In the genomic region with DNA sequence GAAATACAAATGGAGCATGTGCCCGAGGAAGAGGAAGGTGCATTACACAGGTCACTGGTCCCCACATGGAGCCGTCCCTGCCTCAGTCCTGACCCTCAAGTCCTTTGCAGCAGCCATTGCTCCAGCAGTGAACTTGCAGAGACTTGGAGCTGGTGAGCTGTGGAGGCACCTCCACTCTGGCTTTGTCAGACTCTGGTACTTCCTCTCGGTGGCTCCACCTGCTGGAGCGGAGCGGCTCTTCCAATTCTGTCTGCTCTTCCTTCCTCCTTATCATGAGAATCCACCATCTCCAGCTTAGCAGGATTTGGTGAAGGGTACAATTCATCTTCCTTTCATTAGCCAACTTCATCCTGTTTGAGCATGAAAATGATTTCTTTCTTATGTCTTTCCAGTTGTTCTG, we compare ENCODE assay signal across 9 mouse cellular contexts.
DNase-seq lines count a peak whose midpoint lies in the region; ATAC-seq and TF ChIP-seq lines count a peak whose summit lies in the region.
"Had no signal": no experiment of that assay in that cellular context is flagged by ENCODE, and none has a peak within 500 bp of the region (broad histone marks: within the 10 kb centered on the region; RNA-seq: fewer than 3 reads in every experiment).

No protein-coding gene starts in this region.

- no peak overlapping the region for H3K4me2 ChIP-seq in kidney, embryonic 14.5 days (replicated peaks; ENCODE audit: low read depth, low read length)
- no peak overlapping the region for H3K4me2 ChIP-seq in forebrain, postnatal 0 days (ENCODE audit: low read depth)
- H3K4me2 ChIP-seq: embryonic facial prominence, embryonic 12.5 days had no signal

- H3K27ac ChIP-seq in kidney, embryonic 14.5 days (ENCODE audit: low read depth, low read length): no peak overlapping the region
- H3K27ac ChIP-seq in forebrain, postnatal 0 days (ENCODE audit: low read depth, low read length): no peak overlapping the region
- H3K27ac ChIP-seq: embryonic facial prominence, embryonic 12.5 days had no signal

- no peaks in the 10 kb centered on the region for H3K36me3 ChIP-seq in kidney, embryonic 14.5 days (ENCODE audit: control insufficient read depth, insufficient read depth, low read length)
- no peaks in the 10 kb centered on the region for H3K36me3 ChIP-seq in forebrain, postnatal 0 days (ENCODE audit: insufficient read depth)
- H3K36me3 ChIP-seq: embryonic facial prominence, embryonic 12.5 days had no signal

- 0 out of 2 replicates have a peak, but pooled peaks cover 2% of the 10 kb centered on the region for H3K9me3 ChIP-seq in kidney, embryonic 14.5 days (ENCODE audit: control insufficient read depth, low read length)
- no peaks in the 10 kb centered on the region for H3K9me3 ChIP-seq in forebrain, postnatal 0 days (ENCODE audit: low read length)
- H3K9me3 ChIP-seq: embryonic facial prominence, embryonic 12.5 days had no signal

- no peak overlapping the region for H3K4me3 ChIP-seq in kidney, embryonic 14.5 days (ENCODE audit: low read length)
- H3K4me3 ChIP-seq in forebrain, postnatal 0 days (ENCODE audit: low read depth, low read length): no peak overlapping the region
- H3K4me3 ChIP-seq: embryonic facial prominence, embryonic 12.5 days had no signal

- H3K9ac ChIP-seq in kidney, embryonic 14.5 days (ENCODE audit: low read depth, low read length): no peak overlapping the region
- no peak overlapping the region for H3K9ac ChIP-seq in forebrain, postnatal 0 days
- H3K9ac ChIP-seq: embryonic facial prominence, embryonic 12.5 days had no signal

- no peaks in the 10 kb centered on the region for H3K27me3 ChIP-seq in kidney, embryonic 14.5 days (ENCODE audit: control insufficient read depth, insufficient read depth, low read length)
- H3K27me3 ChIP-seq in forebrain, postnatal 0 days (ENCODE audit: insufficient read depth, low read length): no peaks in the 10 kb centered on the region
- H3K27me3 ChIP-seq: embryonic facial prominence, embryonic 12.5 days had no signal

- intact Hi-C loops in left cerebral cortex, postnatal 4 days (cut with DNase I): no loop called here

- TF ChIP-seq CTCF in forebrain, postnatal 0 days (IDR thresholded peaks at IDR 0.05; ENCODE audit: low read depth): peak; percentile 57

- peak; percentile 13 for DNase-seq in kidney, adult 9 months
- peak; percentile 47 for DNase-seq in NIH3T3 (ENCODE audit: low read depth)
- peak; percentile 6 for DNase-seq in cerebellum, adult 11-12 months
- DNase-seq in forebrain, postnatal 0 days: no peak
- DNase-seq in left cerebral cortex, postnatal 4 days: peak; percentile 61
- peak; percentile 26 to 36 for DNase-seq in right cerebral cortex, adult 2 months (ENCODE audit: low spot score in 2 of 2)
- DNase-seq in spleen, postnatal 4 days (ENCODE audit: low spot score in 2 of 2): no peak

- 52% methylated on average over 5 of the region's 5 CpGs for WGBS in kidney, embryonic 14.5 days
- 67% methylated on average over 5 of the region's 5 CpGs for WGBS in forebrain, postnatal 0 days

- H3K4me1 ChIP-seq in kidney, embryonic 14.5 days (ENCODE audit: control insufficient read depth, insufficient read depth, low read length): no peaks in the 10 kb centered on the region
- no peaks in the 10 kb centered on the region for H3K4me1 ChIP-seq in forebrain, postnatal 0 days (ENCODE audit: insufficient read depth)
- H3K4me1 ChIP-seq: embryonic facial prominence, embryonic 12.5 days had no signal

- no peak for ATAC-seq in kidney, embryonic 14.5 days (ENCODE audit: low FRiP score, low TSS enrichment)
- peak; percentile 54; the same call in 1 of the 2 replicates for ATAC-seq in forebrain, postnatal 0 days

Comparison
In these comparisons a context has a peak if more than half of its experiments do, and no peak if none do; other contexts are left out.
1. DNase-seq: peak in kidney, adult 9 months (single experiment), NIH3T3 (single experiment), cerebellum, adult 11-12 months (single experiment), left cerebral cortex, postnatal 4 days (single experiment) and right cerebral cortex, adult 2 months (2 of 2); none in forebrain, postnatal 0 days (single experiment) and spleen, postnatal 4 days (0 of 2).